Mouse (Mus musculus): ENCODE measurements at regions not wholly inside any gene's neighbourhood (a gene's known extent, or its start where the extent isn't known, plus 50 kb on each side); places are given as distances from the start of the nearest gene placed in this dataset.

DNA sequence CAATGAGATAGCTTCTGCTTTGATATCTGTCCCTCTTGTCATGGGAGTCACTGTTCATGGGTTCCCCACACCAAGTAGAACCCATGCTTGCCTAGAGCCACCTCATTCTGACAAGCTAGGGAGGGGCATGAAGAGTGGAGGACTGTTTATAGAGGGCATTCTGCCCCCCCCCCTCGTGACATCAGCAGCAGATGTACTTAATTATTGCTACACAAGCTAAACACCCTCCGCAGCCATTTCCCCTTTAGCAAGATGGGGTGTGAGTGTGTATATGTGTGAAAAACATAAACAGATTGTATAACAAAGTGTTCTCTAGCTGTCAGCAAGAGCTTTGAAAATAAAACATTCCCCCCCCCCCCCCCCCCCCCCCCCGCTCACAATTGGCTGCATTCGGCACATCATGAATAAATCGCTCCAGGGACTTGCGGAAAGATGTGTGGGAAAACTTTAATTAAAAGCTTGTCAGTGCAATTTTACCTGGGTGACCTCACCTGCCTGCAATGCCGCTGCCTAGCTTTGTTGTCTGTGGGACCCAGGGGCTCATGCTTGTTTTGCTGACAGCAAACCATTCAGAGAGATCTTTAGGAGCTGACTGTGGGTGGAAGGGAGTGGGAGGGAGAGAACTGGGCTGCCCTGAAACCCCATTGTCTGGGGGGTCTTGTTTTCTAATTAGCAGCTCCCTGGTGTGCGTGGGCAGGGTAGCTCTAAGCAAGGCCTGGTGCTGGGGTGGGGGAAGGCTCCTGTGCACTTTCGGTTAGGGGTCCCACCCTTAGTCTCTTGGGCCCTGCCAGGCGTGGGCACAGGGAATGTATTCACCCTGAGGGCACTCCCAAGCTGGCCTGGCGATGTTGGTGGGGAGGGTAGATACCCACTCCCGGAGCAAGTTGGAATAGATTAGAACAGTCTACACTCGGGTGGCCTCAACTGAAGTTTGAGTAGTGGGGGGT is 63.4 kb downstream of the Irx2 start:
- DNase-seq = no peak

DNA sequence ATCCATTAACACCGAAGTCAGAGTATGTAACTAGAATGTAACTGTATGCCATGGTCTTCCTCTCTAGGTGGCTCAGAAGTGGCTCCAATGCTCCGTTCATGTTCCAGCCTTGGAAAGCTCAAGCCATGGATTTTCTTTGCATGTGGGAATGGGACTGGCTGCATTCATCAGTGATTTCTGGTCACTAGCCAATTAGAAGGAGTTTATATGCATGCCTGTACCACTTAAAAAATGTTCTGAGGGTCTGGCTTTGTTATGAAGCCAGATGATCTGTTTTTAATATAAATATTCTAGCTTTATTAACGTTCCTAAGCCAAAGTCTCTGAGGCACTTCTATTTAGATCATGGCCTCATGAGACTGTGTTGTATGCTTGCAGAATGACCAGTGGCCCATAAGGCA is 78.8 kb downstream of the Irx2 start:
- no peak for DNase-seq

DNA sequence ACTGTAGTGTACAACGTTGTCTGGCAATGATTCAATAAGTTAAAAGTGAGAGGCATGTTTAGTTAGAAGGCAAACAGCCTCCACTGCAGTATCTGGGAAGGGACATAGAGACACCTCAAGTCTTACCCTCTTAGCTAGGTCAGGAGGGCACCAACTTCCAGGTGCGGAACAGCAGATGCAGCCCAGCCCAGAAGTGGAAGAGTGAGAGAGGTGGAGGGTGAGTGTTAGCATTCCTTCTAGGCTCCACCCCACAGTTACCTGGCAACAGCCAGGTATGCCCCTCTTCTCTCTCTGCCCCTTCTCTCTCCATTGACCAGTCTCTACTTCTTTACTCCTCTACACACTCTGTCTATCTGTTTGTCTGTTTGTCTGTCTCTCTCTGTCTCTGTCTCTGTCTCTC is 80.1 kb downstream of the Irx2 start:
- no peak for DNase-seq

DNA sequence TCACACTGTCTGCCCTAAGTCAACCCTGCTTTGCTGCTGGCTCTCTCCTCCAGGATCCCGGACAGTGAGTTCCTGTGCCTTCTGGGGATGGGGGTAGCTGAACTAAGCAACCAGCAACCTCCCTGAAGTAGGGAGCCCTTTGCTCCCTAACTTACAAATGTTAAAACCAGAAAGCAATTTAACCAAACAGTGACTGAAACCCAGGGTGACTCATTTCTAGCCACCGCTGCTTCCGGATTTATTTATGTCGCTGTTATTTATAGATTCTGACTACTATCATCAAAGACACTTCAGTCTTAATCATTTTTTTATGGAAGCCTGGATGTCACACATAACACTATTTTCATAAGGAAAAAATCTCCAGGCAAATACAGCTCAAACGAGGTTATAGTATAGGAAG is 81.4 kb downstream of the Irx2 start:
- DNase-seq = no peak

DNA sequence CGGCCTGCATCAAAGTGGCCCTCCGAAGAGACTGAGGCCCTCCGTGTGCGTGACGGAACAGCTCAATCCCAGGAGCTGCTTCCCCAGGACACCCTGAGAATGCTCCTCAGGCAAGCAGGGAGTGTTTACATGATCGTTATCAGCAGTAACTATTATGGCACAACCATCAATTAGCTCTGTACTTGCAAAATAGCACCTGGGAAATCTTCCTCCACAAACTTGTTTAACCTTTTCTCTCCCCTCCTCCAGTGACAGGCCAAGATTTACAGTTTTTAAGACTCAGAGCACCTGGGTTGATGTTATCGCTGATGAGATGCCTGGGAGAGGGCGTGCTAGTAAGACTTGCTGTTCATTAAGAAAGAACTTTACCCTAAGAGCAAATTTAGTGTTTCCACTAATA is 82.5 kb downstream of the Irx2 start:
- DNase-seq = no peak

DNA sequence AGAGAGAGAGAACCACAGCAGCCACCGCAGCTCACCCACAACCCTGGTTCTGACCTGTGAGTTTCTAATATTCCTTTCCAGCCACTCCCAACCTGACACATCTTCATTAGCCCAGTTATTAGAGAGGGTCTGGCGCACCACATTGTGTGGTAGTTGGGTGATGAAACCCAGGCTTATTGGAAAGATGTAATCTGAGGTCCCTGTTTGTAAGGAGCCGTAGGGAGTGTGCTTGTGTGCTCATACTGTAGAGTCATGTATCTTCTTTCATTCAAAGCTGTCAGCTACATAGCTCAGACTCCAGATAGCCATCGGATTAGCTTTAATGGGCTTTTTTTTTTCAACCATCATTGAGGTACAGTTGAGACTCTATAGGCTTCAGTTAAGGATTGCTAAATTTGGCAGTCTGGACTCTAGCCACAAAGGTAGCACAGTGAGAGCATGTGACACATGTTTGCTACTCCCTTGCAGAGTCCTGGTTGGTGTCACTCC is 83.3 kb downstream of the Irx2 start:
- DNase-seq = no peak

DNA sequence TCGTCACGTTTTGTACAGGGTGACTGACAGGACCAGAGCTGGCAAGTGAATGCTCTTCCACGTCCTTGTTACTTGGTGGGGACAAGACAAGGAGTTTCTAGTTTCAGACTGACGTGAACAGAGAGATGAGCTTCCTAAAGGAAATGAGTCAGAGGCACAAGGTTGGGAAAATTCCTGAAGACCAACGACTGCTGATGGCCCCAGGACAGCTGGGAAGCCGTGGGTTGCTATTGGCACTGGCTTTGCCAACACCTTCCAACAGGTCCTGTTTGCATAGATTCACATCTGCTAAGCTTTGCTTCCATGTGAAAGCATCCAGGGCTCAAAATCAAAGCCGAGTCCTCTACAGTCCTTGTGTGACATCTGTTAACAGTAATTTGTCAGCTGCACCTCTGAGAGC is 86.2 kb downstream of the Irx2 start:
- DNase-seq = no peak

DNA sequence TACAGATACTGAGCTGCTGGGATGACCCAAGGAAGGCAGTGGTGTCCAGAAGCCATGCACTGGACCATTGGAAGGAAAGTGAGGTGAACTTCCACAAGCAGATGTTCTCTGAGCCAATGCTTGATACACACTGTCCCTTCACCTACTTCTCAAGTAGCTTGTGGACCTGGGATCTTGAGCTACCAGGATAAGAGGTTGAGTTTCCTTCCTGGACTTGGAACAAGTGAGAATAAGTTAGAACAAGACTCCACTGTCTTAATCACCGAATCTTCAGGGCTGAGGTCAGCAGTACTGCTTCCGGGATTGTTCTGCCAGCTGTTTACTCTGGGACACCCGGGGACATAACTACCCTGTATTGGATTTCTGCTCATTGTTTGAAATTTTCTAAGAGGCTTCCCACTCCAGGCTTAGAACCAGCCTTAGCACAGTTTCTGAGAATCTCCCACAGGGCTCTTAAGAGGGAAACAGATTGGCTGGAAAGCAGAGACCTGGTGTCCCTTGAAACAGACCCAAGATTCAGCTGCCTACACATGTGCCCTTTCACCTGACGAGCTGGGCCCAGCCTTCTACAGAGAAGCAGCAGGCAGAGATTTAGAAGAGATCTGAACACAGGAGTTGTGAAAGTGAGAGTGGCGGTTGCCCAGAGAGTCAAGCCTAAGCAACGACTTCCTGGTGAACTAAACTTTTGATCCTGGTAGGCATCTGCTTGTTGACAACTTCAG is 87.5 kb downstream of the Irx2 start:
- no peak for DNase-seq

DNA sequence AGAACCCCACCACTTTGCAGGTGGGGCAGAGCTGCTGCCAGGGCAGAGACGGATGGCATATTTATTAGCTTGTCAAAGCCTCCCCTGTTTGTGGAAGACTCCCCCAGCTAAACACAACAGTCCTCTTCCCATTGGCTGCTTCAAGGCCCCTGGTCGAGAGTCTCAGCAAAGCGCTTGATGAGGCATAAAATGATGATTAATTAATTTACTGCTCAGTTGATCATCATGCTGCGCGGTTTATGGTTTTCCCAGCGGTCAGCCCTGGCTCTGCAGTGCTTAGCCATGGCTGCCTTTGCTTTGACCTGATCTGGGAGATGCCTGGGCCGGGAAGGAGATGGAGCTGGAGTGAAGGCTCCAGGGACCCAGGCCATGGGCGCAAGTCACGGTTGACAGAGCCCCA is 98.5 kb downstream of the Irx2 start:
- no peak for DNase-seq

DNA sequence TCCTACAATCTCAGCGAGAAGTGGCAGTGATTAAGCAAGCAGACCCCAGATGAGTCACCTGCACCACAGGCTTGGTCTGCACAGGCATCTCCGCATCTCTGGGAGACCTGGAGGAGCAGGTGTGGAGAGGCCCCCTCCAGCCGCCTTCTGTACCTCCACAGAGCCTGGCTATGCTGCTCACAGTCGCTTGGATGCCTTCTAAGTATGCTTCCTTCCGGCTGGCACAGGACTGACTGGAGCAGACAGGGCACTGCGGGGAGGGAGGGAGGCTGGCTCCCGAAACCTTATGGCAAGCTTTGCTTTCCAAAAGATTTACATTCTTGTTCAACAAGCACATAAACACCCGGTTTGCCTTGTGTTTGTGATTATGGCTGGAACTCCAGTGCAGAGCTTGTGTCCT is 107.3 kb downstream of the Irx2 start:
- DNase-seq = no peak

DNA sequence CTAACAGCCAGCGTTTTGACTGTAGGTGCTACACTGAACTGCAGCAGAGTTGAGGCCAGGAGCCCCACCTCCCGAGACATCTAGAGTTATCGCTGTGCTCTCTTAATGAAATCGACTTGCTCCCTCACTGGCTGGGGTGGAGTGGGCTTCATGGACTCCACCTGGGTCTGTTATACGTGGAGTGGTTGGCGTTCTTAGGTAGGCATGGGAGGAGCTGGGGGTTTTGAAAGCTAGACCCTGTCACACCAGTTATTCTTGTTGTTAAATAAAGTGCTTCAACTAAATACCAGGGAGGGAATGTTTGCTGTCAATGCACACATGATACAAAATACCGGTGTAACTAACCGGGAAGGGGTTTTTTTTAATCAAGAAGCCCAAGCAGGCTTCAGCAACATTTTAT is 108.4 kb downstream of the Irx2 start:
- DNase-seq = no peak

DNA sequence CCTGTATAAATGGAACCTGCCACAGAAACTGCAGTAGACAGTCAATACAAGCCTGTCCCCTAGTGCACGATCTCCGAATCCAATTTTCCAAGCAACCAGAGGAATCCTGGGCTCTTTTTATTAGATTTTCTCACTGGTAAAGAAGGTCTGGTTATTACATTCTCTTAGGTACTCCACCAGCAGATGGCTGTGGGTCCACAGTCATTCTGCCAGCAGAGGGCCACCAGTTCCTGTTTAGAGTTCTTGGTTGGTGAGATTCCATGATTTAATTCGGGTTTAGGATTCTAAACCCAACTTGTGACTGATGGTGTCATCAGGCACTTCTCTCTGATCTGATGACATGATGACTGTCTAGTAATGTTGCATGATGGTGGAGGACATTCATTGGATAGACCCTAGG is 118.6 kb downstream of the Irx2 start:
- no peak for DNase-seq

DNA sequence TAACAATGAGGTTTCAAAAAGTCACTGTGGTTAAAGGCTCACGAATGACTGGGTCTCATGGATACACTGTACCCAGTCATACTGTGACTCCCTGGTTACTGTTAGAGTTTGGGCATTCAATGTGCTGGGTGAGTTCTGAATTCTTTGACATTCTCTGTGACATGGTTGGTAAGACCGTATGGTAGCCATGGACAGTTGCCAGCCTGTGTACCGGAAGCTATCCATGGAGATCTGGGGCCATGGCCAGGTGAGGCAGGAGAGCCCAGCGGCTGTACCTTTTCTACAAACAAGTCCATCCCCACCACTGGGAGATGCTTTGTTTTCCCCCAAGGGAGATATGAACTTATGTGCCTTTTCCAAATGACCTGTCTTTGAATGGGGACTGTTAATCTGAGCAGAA is 126.4 kb downstream of the Irx2 start:
- no peak for DNase-seq

DNA sequence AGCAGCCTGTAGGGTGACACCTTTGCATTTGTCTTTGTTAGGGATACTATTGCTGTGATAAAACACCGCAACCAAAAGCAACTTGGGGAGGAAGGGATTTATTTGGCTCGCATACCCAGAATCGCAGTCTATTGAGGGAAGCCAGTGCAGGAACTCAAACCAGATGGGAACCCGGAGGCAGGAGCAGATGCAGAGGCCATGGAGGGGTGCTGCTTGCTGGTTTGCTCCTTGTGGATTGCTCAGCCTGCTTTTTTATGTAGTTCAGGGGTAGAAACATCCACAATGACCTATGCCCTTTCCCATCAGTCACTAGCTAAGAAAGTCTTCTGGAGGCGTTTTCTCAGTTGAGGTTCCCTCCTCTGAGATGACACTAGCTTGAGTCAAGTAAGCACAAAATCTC is 133.9 kb downstream of the Irx2 start:
- DNase-seq = no peak

DNA sequence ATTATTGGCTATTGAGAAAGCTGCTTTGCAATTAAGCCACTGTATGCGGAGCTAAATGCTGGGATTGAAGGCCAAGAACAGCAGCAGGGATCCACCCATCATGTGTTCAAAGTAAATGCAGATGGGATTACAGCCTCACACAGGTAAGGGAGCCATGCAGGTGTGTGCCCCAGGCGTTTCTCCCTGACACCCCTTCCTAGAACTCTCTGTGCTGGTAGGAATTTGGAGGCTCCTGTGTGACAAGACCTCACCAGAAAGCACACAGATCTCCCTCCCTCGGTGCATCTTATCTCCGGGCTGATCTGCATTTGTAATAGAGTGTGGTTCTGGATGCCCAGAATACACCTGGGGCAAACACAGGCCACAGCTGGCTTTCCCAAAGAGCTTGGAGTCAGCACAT is 134.7 kb downstream of the Irx2 start:
- no peak for DNase-seq

DNA sequence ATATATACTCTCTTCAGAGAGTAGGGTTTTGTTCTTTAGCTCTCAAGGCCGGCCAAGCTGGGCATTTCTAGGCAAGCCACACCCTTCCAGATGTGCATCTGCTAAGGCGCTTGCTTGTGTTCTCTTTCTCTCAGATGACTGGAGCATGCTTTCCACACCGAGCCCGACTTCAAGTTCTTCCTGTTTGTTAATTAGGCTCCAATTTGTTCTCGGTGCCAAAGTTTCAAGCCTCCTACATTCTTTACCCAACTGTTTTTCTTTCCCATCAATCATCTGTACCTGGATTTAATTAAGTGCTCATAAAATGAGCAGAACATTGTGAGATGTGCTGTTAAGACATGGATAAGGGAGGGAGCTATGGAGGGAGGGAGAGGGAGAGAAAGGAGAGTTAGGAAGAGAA is 138.7 kb downstream of the Irx2 start:
- no peak for DNase-seq

DNA sequence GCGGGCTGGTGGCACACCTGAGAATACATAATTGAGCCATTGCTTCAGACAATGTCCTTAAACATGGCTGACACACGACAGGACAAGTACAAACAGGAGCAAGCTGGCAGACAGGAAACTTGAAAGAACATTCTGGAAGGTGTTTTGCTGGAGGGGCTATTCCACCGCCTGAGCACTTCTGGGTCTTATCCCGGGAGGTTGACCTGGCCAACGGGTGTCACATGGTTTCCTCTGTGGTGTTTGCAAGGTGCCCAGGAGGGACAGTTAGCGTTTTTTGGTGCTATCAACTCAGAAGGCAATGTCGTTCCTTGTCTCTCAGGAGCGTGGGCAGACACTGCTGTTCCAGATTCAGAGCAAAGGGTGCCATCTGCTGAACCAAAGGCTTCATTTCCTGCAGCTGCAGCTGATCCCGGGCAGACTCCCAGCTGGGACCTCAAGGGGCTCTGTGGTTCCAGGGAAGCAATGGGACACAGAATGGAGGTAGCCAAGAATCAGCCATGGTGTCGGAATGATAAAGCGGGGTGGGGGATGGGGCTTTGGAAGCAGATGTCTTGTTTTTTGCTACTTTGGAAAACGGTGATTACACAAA is 140.5 kb downstream of the Irx2 start:
- no peak for DNase-seq

DNA sequence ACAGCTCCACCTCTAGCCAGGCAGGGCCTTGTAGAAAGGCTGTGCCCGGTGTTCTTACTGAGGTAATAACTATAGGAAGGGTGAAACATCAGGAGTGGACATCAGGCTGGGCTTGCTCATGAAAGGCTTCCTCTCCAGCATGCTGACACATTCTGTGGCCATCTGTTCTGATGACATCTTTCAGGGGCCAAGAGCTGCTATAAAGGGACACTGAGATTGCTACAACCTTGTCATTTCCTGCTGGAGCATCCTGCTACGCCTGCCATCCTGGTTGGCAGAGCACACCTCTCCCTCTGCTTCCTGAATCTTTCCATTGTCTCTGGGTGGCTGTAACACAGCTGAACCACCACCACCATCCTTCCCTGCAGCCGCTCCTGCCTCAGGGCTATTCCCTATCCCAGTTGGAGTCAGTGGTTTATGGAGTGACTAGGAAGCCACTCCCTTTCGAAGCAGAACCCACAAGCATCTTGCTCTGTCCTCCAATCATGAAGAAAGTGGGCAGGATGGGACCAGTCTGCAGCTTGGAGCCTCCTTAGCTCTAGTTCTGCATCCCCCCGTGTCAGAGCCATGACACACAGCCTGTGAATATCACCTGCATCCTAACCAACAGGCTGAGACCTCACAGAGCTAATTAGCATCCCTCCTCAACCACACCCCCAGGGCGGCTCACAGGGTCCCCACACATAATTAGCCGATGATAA is 154.6 kb downstream of the Irx2 start:
- no peak for DNase-seq

DNA sequence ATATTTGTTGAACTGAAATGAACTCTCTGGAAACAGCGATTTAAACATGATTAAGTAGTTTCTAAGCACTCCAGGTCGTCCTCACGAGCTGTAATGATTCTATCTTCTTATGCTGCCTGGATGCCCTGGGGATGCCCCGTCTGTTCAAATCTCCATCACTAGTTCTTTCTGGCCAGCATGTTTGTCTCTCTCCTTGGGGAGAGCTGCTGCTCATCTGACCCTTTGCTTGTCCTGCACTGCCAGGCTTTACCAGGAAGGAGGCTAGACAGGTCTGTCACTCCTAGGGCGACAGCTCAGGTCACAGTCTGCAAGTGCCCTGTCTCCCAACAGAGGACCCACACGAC is 155.1 kb downstream of the Irx2 start:
- DNase-seq = no peak

DNA sequence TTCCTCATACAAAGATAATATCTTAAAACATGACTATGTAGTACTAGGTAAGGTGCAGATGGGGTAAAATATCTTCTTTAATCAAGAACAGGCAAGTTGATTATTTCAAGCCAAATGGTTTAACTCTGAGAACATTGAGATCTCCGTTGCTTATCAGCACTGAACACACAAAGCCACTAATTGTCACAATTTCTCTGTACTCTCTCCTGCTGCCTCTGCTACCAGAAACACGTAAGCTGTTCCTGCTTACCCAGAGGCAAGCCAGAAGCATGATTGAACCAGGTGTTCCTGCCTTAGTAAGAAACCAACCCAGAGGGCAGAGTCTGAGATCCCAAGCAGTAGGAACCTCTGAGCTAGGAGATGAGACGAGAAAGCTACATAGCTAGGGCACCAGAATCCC is 164.1 kb downstream of the Irx2 start:
- DNase-seq = no peak

DNA sequence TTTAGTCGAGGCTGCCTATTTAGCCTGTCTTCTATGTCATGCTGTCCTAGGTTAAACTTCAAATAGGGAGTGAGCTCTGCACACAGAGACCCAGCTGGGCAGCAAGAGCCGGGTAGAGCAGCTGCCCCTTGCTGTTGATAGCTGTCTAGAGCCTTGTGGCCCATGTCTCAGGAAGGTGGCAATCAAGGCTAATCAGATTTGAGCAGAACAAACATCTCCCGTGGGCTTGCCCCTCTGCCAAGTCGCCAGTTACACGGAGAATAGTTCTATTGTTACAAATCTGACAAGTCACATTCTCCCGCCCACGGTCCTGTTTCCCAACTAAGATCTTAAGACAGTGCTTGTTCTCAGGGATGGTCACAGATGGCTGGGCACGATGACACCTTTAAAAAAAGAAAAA is 171.4 kb downstream of the Irx2 start:
- no peak for DNase-seq

DNA sequence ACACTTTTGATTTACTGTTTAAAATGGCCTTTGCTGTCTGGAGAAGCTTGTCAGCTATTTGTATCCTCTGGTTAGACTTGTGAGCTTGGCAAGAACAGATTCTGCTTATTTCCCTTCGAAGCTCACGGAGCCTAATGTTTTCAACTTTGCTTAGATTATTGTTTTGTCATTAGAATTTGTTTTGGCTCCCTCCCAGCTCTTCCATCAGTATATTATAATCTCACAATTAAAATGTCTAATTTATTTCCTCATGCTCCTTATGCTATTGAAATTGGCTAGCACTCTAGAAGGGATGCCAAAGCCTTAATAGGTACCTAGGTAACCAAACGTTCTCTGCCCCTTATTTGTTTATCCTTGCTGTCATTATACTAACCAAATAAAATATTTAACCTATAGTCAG is 171.9 kb downstream of the Irx2 start:
- no peak for DNase-seq

DNA sequence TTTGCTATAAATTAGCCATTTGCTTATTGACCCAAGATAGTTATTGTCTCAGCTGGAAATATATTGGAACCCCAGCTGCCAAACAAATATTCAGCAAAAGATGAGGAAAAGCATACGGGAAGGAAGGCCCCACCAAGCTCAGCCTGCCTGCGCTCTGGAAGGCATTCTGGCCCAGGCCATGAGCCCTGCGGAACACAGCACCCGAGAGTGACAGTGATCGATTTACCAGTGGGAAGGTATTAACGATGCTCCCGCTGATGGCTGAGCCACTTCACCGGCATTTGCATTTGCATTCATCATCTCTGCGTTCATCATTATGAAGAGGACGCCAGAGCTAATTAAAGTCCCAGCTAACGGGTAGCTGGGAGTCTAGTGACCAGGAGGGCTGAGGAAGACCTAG is 174.8 kb downstream of the Irx2 start:
- no peak for DNase-seq

Data from thymus, postnatal 14 days (tissue).